Mouse (Mus musculus) thymus, postnatal 36 days (tissue): ENCODE data around the gene Mea1.

ENCODE experiments used
- DNase-seq, 2 experiments: peaks; one replicate each; pipeline ENCODE4 v3.0.0; 2022; ENCODE audit warnings: mixed read lengths in 2 of 2

Gene Mea1

GRCm38 (mm10) chr17:46704887-46705835, 26.6 kb downstream of the Mea1 start, which contains the start of gene Ppp2r5d:
Gene Ppp2r5d, minus strand, starts transcription at chr17:46705111.
- peak; percentile 95 to 97 for DNase-seq

GRCm38 (mm10) chr17:46706375-46707089, 27.9 kb downstream of the Mea1 start:
- no peak for DNase-seq

GRCm38 (mm10) chr17:46710959-46711597, 32.5 kb downstream of the Mea1 start, which contains the start of gene Pex6:
Gene Pex6, plus strand, starts transcription at chr17:46711463.
- DNase-seq: peak; percentile 89 to 92

GRCm38 (mm10) chr17:46711612-46712271, 33.1 kb downstream of the Mea1 start:
- DNase-seq: peak in 1 of 2 experiments; percentile 57

- DNase-seq: no peak
These were observed 33.8 kb downstream of the Mea1 start for GRCm38 (mm10) chr17:46712442-46712841.

- DNase-seq: no peak
These were observed 35.3 kb downstream of the Mea1 start for GRCm38 (mm10) chr17:46713849-46714248.

GRCm38 (mm10) chr17:46714756-46715481, 36.3 kb downstream of the Mea1 start:
- no peak for DNase-seq

- DNase-seq: no peak
These were observed 42.5 kb downstream of the Mea1 start for GRCm38 (mm10) chr17:46721077-46721476.

- DNase-seq: no peak
These were observed 46.0 kb downstream of the Mea1 start for GRCm38 (mm10) chr17:46724477-46725084.

GRCm38 (mm10) chr17:46725273-46725672, 46.7 kb downstream of the Mea1 start:
- peak; percentile 39 to 63 for DNase-seq

- no peak for DNase-seq
These were observed 47.4 kb downstream of the Mea1 start for GRCm38 (mm10) chr17:46725731-46726645.

GRCm38 (mm10) chr17:46727271-46727670, 48.7 kb downstream of the Mea1 start:
- DNase-seq: no peak

GRCm38 (mm10) chr17:46728021-46728420, 49.4 kb downstream of the Mea1 start:
- DNase-seq: peak; percentile 30 to 35

GRCm38 (mm10) chr17:46728496-46728895, 49.9 kb downstream of the Mea1 start:
- DNase-seq: no peak

GRCm38 (mm10) chr17:46728904-46729318, 50.3 kb downstream of the Mea1 start, which contains the start of gene Gnmt:
Gene Gnmt, minus strand, starts transcription at chr17:46729168.
- no peak for DNase-seq
